Mouse (Mus musculus): ENCODE results near the gene 4833420G17Rik.

- TF ChIP-seq CTCF (IDR thresholded peaks at IDR 0.05; ENCODE audit: low read depth, low read length), result no peak
- no peak for TF ChIP-seq TAL1 (conservative IDR thresholded peaks at IDR 0.05; ENCODE audit: low read depth, low read length)
- no peak for TF ChIP-seq GATA1 (IDR thresholded peaks at IDR 0.05; ENCODE audit: borderline replicate concordance, low read length)
- no peak for TF ChIP-seq GATA2 (IDR thresholded peaks at IDR 0.05; ENCODE audit: borderline replicate concordance, low read depth, low read length)
Observed at GRCm38 (mm10) chr13:119432041-119432440, 30.5 kb upstream of the 4833420G17Rik start.

Data from G1E (cell line).